Mouse (Mus musculus): ENCODE data around the gene Hspb2.

DNA sequence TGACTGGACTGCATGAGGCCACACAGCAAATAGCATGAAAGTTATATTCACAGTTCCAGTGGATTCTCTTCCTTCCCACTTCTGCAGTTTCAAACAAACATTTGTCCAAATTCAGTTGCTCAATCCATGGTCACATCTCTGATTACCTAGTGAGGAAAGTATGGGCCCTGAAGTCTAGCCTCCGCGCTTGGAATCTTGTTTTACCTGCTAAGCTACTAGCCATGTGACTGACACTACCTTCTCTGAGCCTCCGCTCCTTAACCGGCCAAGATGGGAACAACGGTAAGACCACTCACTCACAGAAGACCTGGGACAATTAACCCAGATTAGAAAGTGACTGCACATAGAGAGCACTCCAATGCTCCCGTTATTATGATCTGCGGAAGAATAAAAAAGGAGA is 6.3 kb downstream of the Hspb2 start:
- no peak for TF ChIP-seq CTCF (IDR thresholded peaks at IDR 0.05; ENCODE audit: borderline replicate concordance, control insufficient read depth, extremely low read depth, insufficient read depth, low read length, poor library complexity)
- no peak for TF ChIP-seq POLR2A (IDR thresholded peaks at IDR 0.05; ENCODE audit: control insufficient read depth, extremely low read depth, insufficient read depth, low read length, poor library complexity)
